Mouse (Mus musculus) intestine, postnatal 0 days (tissue): ENCODE measurements around the gene Habp2. TPM values are rescaled to one million over a fixed set of nuclear protein-coding genes. Genes with fewer than 3 reads are reported as not detected.

ENCODE experiments used
- ATAC-seq: fragments of 200-750 bp; cut with Nextera tagmentation; 2 replicates; pipeline ENCODE4 v1.8.0; 2017; ENCODE audit warnings: mild to moderate bottlenecking, moderate TSS enrichment, moderate library complexity
- H3K27ac ChIP-seq: fragments of 300-500 bp; sonication (generic); 2 replicates; pipeline ENCODE4 v1.5.1; 2014; ENCODE audit warnings: mild to moderate bottlenecking, low read depth, low read length, moderate library complexity
- H3K27me3 ChIP-seq: fragments of 300-500 bp; sonication (generic); replicated peaks from 2 replicates; pipeline ENCODE4 v1.6.1; 2014; ENCODE audit warnings: low read length, mixed read lengths; ENCODE audit not compliant: control insufficient read depth, insufficient read depth
- H3K36me3 ChIP-seq: fragments of 300-500 bp; sonication (generic); 2 replicates; pipeline ENCODE4 v1.6.1; 2014; ENCODE audit warnings: mild to moderate bottlenecking, moderate library complexity; ENCODE audit not compliant: control insufficient read depth, insufficient read depth
- H3K4me1 ChIP-seq: fragments of 300-500 bp; sonication (generic); replicated peaks from 2 replicates; pipeline ENCODE4 v1.6.1; 2014; ENCODE audit warnings: antibody characterized with exemption, low read length, mixed read lengths; ENCODE audit not compliant: control insufficient read depth, insufficient read depth
- H3K4me2 ChIP-seq: fragments of 300-500 bp; sonication (generic); replicated peaks from 2 replicates; pipeline ENCODE4 v1.6.1; 2014; ENCODE audit warnings: low read depth, mild to moderate bottlenecking, moderate library complexity
- H3K4me3 ChIP-seq: fragments of 300-500 bp; sonication (generic); 2 replicates; pipeline ENCODE4 v1.5.1; 2014; ENCODE audit warnings: low read depth, low read length
- H3K9ac ChIP-seq: fragments of 300-500 bp; sonication (generic); 2 replicates; pipeline ENCODE4 v1.6.1; 2014; ENCODE audit warnings: mild to moderate bottlenecking, low read depth, low read length
- H3K9me3 ChIP-seq: fragments of 300-500 bp; sonication (generic); 2 replicates; pipeline ENCODE4 v1.6.1; 2016; ENCODE audit warnings: mixed run types; ENCODE audit not compliant: control insufficient read depth
- CTCF ChIP-seq: sonication (generic); IDR thresholded peaks from 2 replicates; pipeline ENCODE4 v1.5.1; 2016; ENCODE audit warnings: low read depth, mild to moderate bottlenecking, control low read depth, antibody characterized with exemption, moderate library complexity
- WGBS: fragments of 180-500 bp; shearing (Covaris S2); extraction: QIAGEN DNeasy Blood & Tissue Kit; methylation state at CpG from one replicate; pipeline ENCODE4 v1.1.7; 2014; 5-methylcytosine and 5-hydroxymethylcytosine counted together
- polyA plus RNA-seq: library from polyadenylated mRNA; unstranded; fragments of >200 nt; fragmentation: Nextera tagmentation; extraction: Ambion mirVana; gene quantifications from 2 replicates; pipeline ENCODE4 v1.2.1, GENCODE M21; 2015

Habp2 gene
- polyA plus RNA-seq, 1 experiment from 2014 or later = 1.1 TPM

GRCm38 (mm10) chr19:56289642-56290041 is 2.7 kb downstream of the Habp2 start:
- no peaks in the 10 kb centered on the region for H3K9me3 ChIP-seq
- H3K4me1 ChIP-seq = no peaks in the 10 kb centered on the region
- no peaks in the 10 kb centered on the region for H3K36me3 ChIP-seq
- TF ChIP-seq CTCF = no peak
- no peaks in the 10 kb centered on the region for H3K27me3 ChIP-seq
- 87% methylated on average over 8 of the region's 8 CpGs for WGBS
- H3K4me2 ChIP-seq = no peak overlapping the region
- H3K27ac ChIP-seq = no peak overlapping the region
- H3K4me3 ChIP-seq = no peak overlapping the region
- ATAC-seq = no peak
- H3K9ac ChIP-seq = no peak overlapping the region

- no peak overlapping the region for H3K4me3 ChIP-seq
- TF ChIP-seq CTCF = no peak
- ATAC-seq = no peak
- H3K4me1 ChIP-seq = no peaks in the 10 kb centered on the region
- no peak overlapping the region for H3K4me2 ChIP-seq
- H3K9ac ChIP-seq = no peak overlapping the region
- no peaks in the 10 kb centered on the region for H3K9me3 ChIP-seq
- H3K36me3 ChIP-seq = no peaks in the 10 kb centered on the region
- 27% methylated on average over 6 of the region's 6 CpGs for WGBS
- no peaks in the 10 kb centered on the region for H3K27me3 ChIP-seq
- no peak overlapping the region for H3K27ac ChIP-seq
Observed at GRCm38 (mm10) chr19:56291898-56292297, 5.0 kb downstream of the Habp2 start.

GRCm38 (mm10) chr19:56292335-56292734 is 5.4 kb downstream of the Habp2 start:
- no peak overlapping the region for H3K27ac ChIP-seq
- H3K4me1 ChIP-seq = no peaks in the 10 kb centered on the region
- no peaks in the 10 kb centered on the region for H3K27me3 ChIP-seq
- H3K9me3 ChIP-seq = no peaks in the 10 kb centered on the region
- no peak for ATAC-seq
- no peak overlapping the region for H3K4me3 ChIP-seq
- H3K9ac ChIP-seq = no peak overlapping the region
- peak; percentile 56 for TF ChIP-seq CTCF
- no peaks in the 10 kb centered on the region for H3K36me3 ChIP-seq
- WGBS = 74% methylated on average over 9 of the region's 9 CpGs
- H3K4me2 ChIP-seq = no peak overlapping the region

- Histone ChIP-seq H3K9me3 (no peaks in the 10 kb centered on the region), H3K36me3 (no peaks in the 10 kb centered on the region), H3K27ac (no peak overlapping the region), H3K9ac (no peak overlapping the region), H3K27me3 (no peaks in the 10 kb centered on the region; the same call in 1 of the 2 replicates), H3K4me2 (0 out of 2 replicates have a peak overlapping the region, but pooled peaks have one; percentile 17), H3K4me1 (no peaks in the 10 kb centered on the region), H3K4me3 (no peak overlapping the region)
- ATAC-seq = peak; percentile 51
- 38% methylated on average over 7 of the region's 7 CpGs for WGBS
- TF ChIP-seq CTCF = peak; percentile 85
Observed at GRCm38 (mm10) chr19:56294654-56295399, 7.9 kb downstream of the Habp2 start.

- no peak overlapping the region for H3K27ac ChIP-seq
- H3K27me3 ChIP-seq = no peaks in the 10 kb centered on the region; the same call in 1 of the 2 replicates
- no peak for ATAC-seq
- H3K9ac ChIP-seq = no peak overlapping the region
- no peaks in the 10 kb centered on the region for H3K36me3 ChIP-seq
- TF ChIP-seq CTCF = no peak
- H3K4me3 ChIP-seq = no peak overlapping the region
- no peaks in the 10 kb centered on the region for H3K9me3 ChIP-seq
- H3K4me2 ChIP-seq = no peak overlapping the region
- WGBS = 77% methylated on average over 9 of the region's 9 CpGs
- no peaks in the 10 kb centered on the region for H3K4me1 ChIP-seq
Observed at GRCm38 (mm10) chr19:56296668-56297067, 9.7 kb downstream of the Habp2 start.

GRCm38 (mm10) chr19:56297264-56297663 is 10.3 kb downstream of the Habp2 start:
- TF ChIP-seq CTCF = no peak
- no peak overlapping the region for H3K27ac ChIP-seq
- ATAC-seq = no peak
- H3K9me3 ChIP-seq = no peaks in the 10 kb centered on the region
- no peak overlapping the region for H3K4me3 ChIP-seq
- WGBS = 71% methylated on average over 3 of the region's 3 CpGs
- H3K9ac ChIP-seq = no peak overlapping the region
- no peaks in the 10 kb centered on the region; the same call in 1 of the 2 replicates for H3K27me3 ChIP-seq
- H3K4me2 ChIP-seq = no peak overlapping the region
- no peaks in the 10 kb centered on the region for H3K4me1 ChIP-seq
- no peaks in the 10 kb centered on the region for H3K36me3 ChIP-seq
